Mouse (Mus musculus) lung, adult 18-20 months (tissue): ENCODE measurements around the gene Vstm2l.

Experiments used
- DNase-seq, 2 experiments: peaks; one replicate each; pipeline ENCODE4 v3.0.0; 2022; ENCODE audit warnings: mixed read lengths in 2 of 2

The Vstm2l gene

GRCm38 (mm10) chr2:157935444-157936171 is 21.2 kb downstream of the Vstm2l start:
- no peak for DNase-seq

- DNase-seq, result no peak
These were observed 22.2 kb downstream of the Vstm2l start for GRCm38 (mm10) chr2:157936676-157937075.

- no peak for DNase-seq
These were observed 26.2 kb downstream of the Vstm2l start for GRCm38 (mm10) chr2:157940586-157941185.

GRCm38 (mm10) chr2:157943514-157944155 is 29.2 kb downstream of the Vstm2l start:
- peak; percentile 64 to 69 for DNase-seq

- no peak for DNase-seq
These were observed 29.9 kb downstream of the Vstm2l start for GRCm38 (mm10) chr2:157944156-157944893.

GRCm38 (mm10) chr2:157953978-157954377 is 39.5 kb downstream of the Vstm2l start:
- DNase-seq, result no peak

- no peak for DNase-seq
These were observed 43.3 kb downstream of the Vstm2l start for GRCm38 (mm10) chr2:157957707-157958108.

GRCm38 (mm10) chr2:157967856-157968255 is 53.4 kb downstream of the Vstm2l start:
- no peak for DNase-seq

GRCm38 (mm10) chr2:157970124-157970523 is 55.7 kb downstream of the Vstm2l start:
- DNase-seq, result no peak

- peak; percentile 11 to 15 for DNase-seq
These were observed 56.2 kb downstream of the Vstm2l start for GRCm38 (mm10) chr2:157970669-157971068.

- no peak for DNase-seq
These were observed 60.4 kb downstream of the Vstm2l start for GRCm38 (mm10) chr2:157974604-157975501.

- DNase-seq, result no peak
These were observed 61.1 kb downstream of the Vstm2l start for GRCm38 (mm10) chr2:157975595-157975994.

GRCm38 (mm10) chr2:157979241-157979640 is 64.8 kb downstream of the Vstm2l start:
- DNase-seq, result no peak

- peak; percentile 45 to 68 for DNase-seq
These were observed 68.3 kb downstream of the Vstm2l start for GRCm38 (mm10) chr2:157982727-157983126.

GRCm38 (mm10) chr2:157983276-157983675 is 68.8 kb downstream of the Vstm2l start:
- DNase-seq, result no peak

GRCm38 (mm10) chr2:157985611-157986010 is 71.2 kb downstream of the Vstm2l start:
- no peak for DNase-seq

GRCm38 (mm10) chr2:157986235-157986634 is 71.8 kb downstream of the Vstm2l start:
- no peak for DNase-seq

- DNase-seq, result no peak
These were observed 74.2 kb downstream of the Vstm2l start for GRCm38 (mm10) chr2:157988416-157989190.

GRCm38 (mm10) chr2:157989946-157990345 is 75.5 kb downstream of the Vstm2l start:
- DNase-seq, result no peak

GRCm38 (mm10) chr2:157991026-157991425 is 76.6 kb downstream of the Vstm2l start:
- DNase-seq, result no peak

GRCm38 (mm10) chr2:157992501-157992900 is 78.0 kb downstream of the Vstm2l start:
- no peak for DNase-seq
